Mouse (Mus musculus) limb, embryonic 14.5 days (tissue): Measurements from ENCODE around the gene Lhfpl3. TPM values are rescaled to one million over a fixed set of nuclear protein-coding genes. Genes with fewer than 3 reads are reported as not detected.
A peak's percentile ranks its signal among the peaks of the same experiment; 100 is the strongest.

Source experiments
- ATAC-seq: fragments of 200-750 bp; cut with Nextera tagmentation; 2 replicates; pipeline ENCODE4 v1.8.0; 2017; ENCODE audit warnings: low read depth, moderate number of reproducible peaks, moderate TSS enrichment; ENCODE audit not compliant: low FRiP score
- DNase-seq: peaks from one replicate; pipeline ENCODE4 v3.0.0-alpha.2; 2015; ENCODE audit warnings: low spot score
- H3K27ac ChIP-seq: fragments of 300-500 bp; sonication (generic); replicated peaks from 2 replicates; pipeline ENCODE4 v1.5.1; 2014; ENCODE audit warnings: low read depth, mild to moderate bottlenecking, low read length, moderate library complexity, mixed read lengths
- H3K27me3 ChIP-seq: fragments of 300-500 bp; sonication (generic); 2 replicates; pipeline ENCODE4 v1.6.1; 2014; ENCODE audit warnings: low read length, mixed read lengths; ENCODE audit not compliant: control insufficient read depth, insufficient read depth
- H3K36me3 ChIP-seq: fragments of 300-500 bp; sonication (generic); 2 replicates; pipeline ENCODE4 v1.6.1; 2014; ENCODE audit warnings: mild to moderate bottlenecking, low read length, moderate library complexity, mixed read lengths; ENCODE audit not compliant: control insufficient read depth, insufficient read depth
- H3K4me1 ChIP-seq: fragments of 300-500 bp; sonication (generic); 2 replicates; pipeline ENCODE4 v1.6.1; 2014; ENCODE audit warnings: antibody characterized with exemption, low read length, mixed read lengths; ENCODE audit not compliant: control insufficient read depth, insufficient read depth
- H3K4me2 ChIP-seq: fragments of 300-500 bp; sonication (generic); replicated peaks from 2 replicates; pipeline ENCODE4 v1.6.1; 2014; ENCODE audit warnings: low read depth, mild to moderate bottlenecking, low read length, moderate library complexity; ENCODE audit not compliant: severe bottlenecking
- H3K4me3 ChIP-seq: fragments of 300-500 bp; sonication (generic); replicated peaks from 2 replicates; pipeline ENCODE4 v1.5.1; 2014; ENCODE audit warnings: low read length
- H3K9ac ChIP-seq: fragments of 300-500 bp; sonication (generic); 2 replicates; pipeline ENCODE4 v1.6.1; 2014; ENCODE audit warnings: mild to moderate bottlenecking, low read depth, low read length, moderate library complexity; ENCODE audit not compliant: severe bottlenecking
- H3K9me3 ChIP-seq: fragments of 300-500 bp; sonication (generic); 2 replicates; pipeline ENCODE4 v1.6.1; 2016; ENCODE audit warnings: low read length; ENCODE audit not compliant: control insufficient read depth
- POLR2A ChIP-seq: fragments of 200-500 bp; IDR thresholded peaks from 2 replicates; pipeline ENCODE4 v1.8.0; 2012; ENCODE audit warnings: inconsistent platforms, mild to moderate bottlenecking, moderate library complexity, borderline replicate concordance; ENCODE audit not compliant: insufficient read depth, insufficient read length; ENCODE audit errors: extremely low read depth
- WGBS: fragments of 180-500 bp; shearing (Covaris S2); extraction: QIAGEN DNeasy Blood & Tissue Kit; methylation state at CpG from one replicate; pipeline ENCODE4 v1.1.7; 2014; 5-methylcytosine and 5-hydroxymethylcytosine counted together
- polyA plus RNA-seq, 2 experiments: library from polyadenylated mRNA; depleted of rRNA in 1 of 2; stranded (reverse) in 1 of 2; unstranded in 1 of 2; fragments of >200 nt; fragmentation: Nextera tagmentation in 1 of 2; extraction: Ambion mirVana in 1 of 2; gene quantifications; 2 replicates each; pipeline versions ENCODE4 v1.2.1 to v1.2.3; 2012 to 2014

The Lhfpl3 gene
- polyA plus RNA-seq, 2 experiments, result 0.72 to 0.82 TPM

GRCm38 (mm10) chr5:22926171-22926570 is 180.3 kb downstream of the Lhfpl3 start:
- Histone ChIP-seq H3K4me3 (no peak overlapping the region), H3K36me3 (no peaks in the 10 kb centered on the region), H3K4me2 (no peak overlapping the region), H3K9me3 (no peaks in the 10 kb centered on the region), H3K9ac (no peak overlapping the region), H3K27me3 (no peaks in the 10 kb centered on the region), H3K4me1 (no peaks in the 10 kb centered on the region), H3K27ac (no peak overlapping the region)
- DNase-seq, result no peak
- ATAC-seq, result no peak
- no peak for TF ChIP-seq POLR2A

GRCm38 (mm10) chr5:22928746-22929145 is 182.9 kb downstream of the Lhfpl3 start:
- no peaks in the 10 kb centered on the region for H3K27me3 ChIP-seq
- H3K9ac ChIP-seq, result no peak overlapping the region
- H3K4me2 ChIP-seq, result no peak overlapping the region
- no peak for TF ChIP-seq POLR2A
- H3K36me3 ChIP-seq, result no peaks in the 10 kb centered on the region
- WGBS, result 27% methylated on average over 2 of the region's 2 CpGs
- no peaks in the 10 kb centered on the region for H3K9me3 ChIP-seq
- ATAC-seq (no peak), DNase-seq (no peak)
- H3K4me1 ChIP-seq, result no peaks in the 10 kb centered on the region
- no peak overlapping the region for H3K27ac ChIP-seq
- H3K4me3 ChIP-seq, result no peak overlapping the region

GRCm38 (mm10) chr5:22943306-22943705 is 197.4 kb downstream of the Lhfpl3 start:
- ATAC-seq, result no peak
- H3K9me3 ChIP-seq, result no peaks in the 10 kb centered on the region
- WGBS, result 48% methylated on average over 5 of the region's 5 CpGs
- peak; percentile 34 for DNase-seq
- H3K4me1 ChIP-seq, result no peaks in the 10 kb centered on the region
- H3K9ac ChIP-seq, result no peak overlapping the region
- H3K4me3 ChIP-seq, result no peak overlapping the region
- no peaks in the 10 kb centered on the region for H3K27me3 ChIP-seq
- H3K36me3 ChIP-seq, result no peaks in the 10 kb centered on the region
- no peak for TF ChIP-seq POLR2A
- no peak overlapping the region for H3K4me2 ChIP-seq
- no peak overlapping the region for H3K27ac ChIP-seq

- Histone ChIP-seq H3K9ac (no peak overlapping the region), H3K4me3 (no peak overlapping the region), H3K36me3 (no peaks in the 10 kb centered on the region), H3K4me1 (no peaks in the 10 kb centered on the region), H3K4me2 (no peak overlapping the region), H3K9me3 (no peaks in the 10 kb centered on the region), H3K27ac (no peak overlapping the region), H3K27me3 (no peaks in the 10 kb centered on the region)
- no peak for TF ChIP-seq POLR2A
- DNase-seq (no peak), ATAC-seq (no peak)
- WGBS, result 63% methylated on average over 6 of the region's 6 CpGs
These were observed 217.4 kb downstream of the Lhfpl3 start for GRCm38 (mm10) chr5:22963300-22963699.

- Histone ChIP-seq H3K4me3 (no peak overlapping the region), H3K9me3 (no peaks in the 10 kb centered on the region), H3K27me3 (no peaks in the 10 kb centered on the region), H3K36me3 (no peaks in the 10 kb centered on the region), H3K4me2 (no peak overlapping the region), H3K4me1 (no peaks in the 10 kb centered on the region), H3K27ac (no peak overlapping the region), H3K9ac (no peak overlapping the region)
- no peak for DNase-seq
- WGBS, result 88% methylated on average over 2 of the region's 2 CpGs
- TF ChIP-seq POLR2A, result no peak
- no peak for ATAC-seq
These were observed 240.9 kb downstream of the Lhfpl3 start for GRCm38 (mm10) chr5:22986771-22987170.

GRCm38 (mm10) chr5:22999811-23000210 is 254.0 kb downstream of the Lhfpl3 start:
- no peaks in the 10 kb centered on the region for H3K36me3 ChIP-seq
- no peak for TF ChIP-seq POLR2A
- DNase-seq (no peak), ATAC-seq (no peak)
- no peaks in the 10 kb centered on the region for H3K27me3 ChIP-seq
- H3K4me3 ChIP-seq, result no peak overlapping the region
- no peaks in the 10 kb centered on the region for H3K9me3 ChIP-seq
- H3K27ac ChIP-seq, result no peak overlapping the region
- H3K4me1 ChIP-seq, result no peaks in the 10 kb centered on the region
- WGBS, result 82% methylated on average over 3 of the region's 3 CpGs
- H3K4me2 ChIP-seq, result no peak overlapping the region
- no peak overlapping the region for H3K9ac ChIP-seq
